Mouse (Mus musculus) neural tube, embryonic 11.5 days (tissue): ENCODE data around the gene Micu1. TPM values are rescaled to one million over a fixed set of nuclear protein-coding genes. Genes with fewer than 3 reads are reported as not detected.

ENCODE experiments used
- ATAC-seq: fragments of 200-750 bp; cut with Nextera tagmentation; 2 replicates; pipeline ENCODE4 v1.8.0; 2017; ENCODE audit warnings: moderate number of reproducible peaks, mild to moderate bottlenecking, moderate TSS enrichment, moderate library complexity; ENCODE audit not compliant: insufficient read depth, low FRiP score, low TSS enrichment
- DNase-seq: peaks from one replicate; pipeline ENCODE4 v3.0.0-alpha.2; 2015; ENCODE audit warnings: low spot score
- H3K27ac ChIP-seq: fragments of 300-500 bp; sonication (generic); 2 replicates; pipeline ENCODE4 v1.5.1; 2014; ENCODE audit warnings: low read depth, mild to moderate bottlenecking, low read length
- H3K27me3 ChIP-seq: fragments of 300-500 bp; sonication (generic); 2 replicates; pipeline ENCODE4 v1.6.1; 2014; ENCODE audit warnings: mild to moderate bottlenecking, low read length, mixed read lengths; ENCODE audit not compliant: control insufficient read depth, insufficient read depth
- H3K36me3 ChIP-seq: fragments of 300-500 bp; sonication (generic); 2 replicates; pipeline ENCODE4 v1.6.1; 2014; ENCODE audit warnings: mild to moderate bottlenecking, low read length, moderate library complexity, mixed read lengths; ENCODE audit not compliant: control insufficient read depth, insufficient read depth
- H3K4me1 ChIP-seq: fragments of 300-500 bp; sonication (generic); 2 replicates; pipeline ENCODE4 v1.6.1; 2014; ENCODE audit warnings: low read length, mixed read lengths; ENCODE audit not compliant: control insufficient read depth, insufficient read depth
- H3K4me2 ChIP-seq: fragments of 300-500 bp; sonication (generic); 2 replicates; pipeline ENCODE4 v1.6.1; 2014; ENCODE audit warnings: low read depth, mild to moderate bottlenecking, moderate library complexity
- H3K4me3 ChIP-seq: fragments of 300-500 bp; sonication (generic); 2 replicates; pipeline ENCODE4 v1.5.1; 2014; ENCODE audit warnings: low read depth, low read length
- H3K9ac ChIP-seq: fragments of 300-500 bp; sonication (generic); 2 replicates; pipeline ENCODE4 v1.6.1; 2014; ENCODE audit warnings: mild to moderate bottlenecking, low read length
- H3K9me3 ChIP-seq: fragments of 300-500 bp; sonication (generic); 2 replicates; pipeline ENCODE4 v1.6.1; 2016; ENCODE audit warnings: low read length; ENCODE audit not compliant: control insufficient read depth
- WGBS: fragments of 180-500 bp; shearing (Covaris S2); extraction: QIAGEN DNeasy Blood & Tissue Kit; methylation state at CpG from one replicate; pipeline ENCODE4 v1.1.7; 2014; 5-methylcytosine and 5-hydroxymethylcytosine counted together
- polyA plus RNA-seq: library from polyadenylated mRNA; unstranded; fragments of >200 nt; fragmentation: Nextera tagmentation; extraction: Ambion mirVana; gene quantifications from 2 replicates; pipeline ENCODE4 v1.2.1, GENCODE M21; 2014

Micu1 gene
- polyA plus RNA-seq, 1 experiment from 2014 or later, result 68.0 TPM

DNA sequence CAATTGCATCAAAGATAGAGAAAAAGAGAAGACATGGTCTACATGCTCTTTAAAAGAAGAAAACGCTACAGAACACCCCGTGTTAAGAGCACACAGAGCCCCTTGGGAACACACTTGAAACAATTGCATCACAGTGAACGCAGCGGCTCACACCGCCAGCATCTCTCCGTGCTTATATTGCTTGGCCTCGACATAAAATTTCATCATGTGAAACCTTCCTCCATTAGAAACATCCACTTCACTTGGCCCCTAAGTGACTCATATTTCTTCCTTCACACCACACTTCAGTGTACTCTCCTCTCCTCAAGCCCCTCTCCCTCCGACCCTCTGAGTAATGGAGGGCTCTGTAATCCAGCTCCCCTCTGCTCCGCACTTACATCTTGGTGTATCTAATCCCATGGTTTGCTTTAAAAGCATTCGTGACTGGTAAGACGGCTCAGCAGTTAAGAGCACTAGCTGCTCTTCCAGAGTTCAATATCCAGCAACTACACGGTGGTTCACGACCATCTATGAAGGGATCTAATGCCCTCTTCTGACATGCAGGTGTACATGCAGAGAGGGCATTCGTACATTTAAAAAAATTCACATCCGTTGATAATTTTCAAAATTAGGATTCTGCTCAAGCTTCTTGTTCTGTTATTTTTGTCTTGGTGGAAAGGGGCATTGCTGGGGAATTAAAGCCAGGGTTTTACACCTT lies 175.3 kb downstream of the Micu1 start:
- Histone ChIP-seq H3K4me3 (no peak overlapping the region), H3K27ac (no peak overlapping the region), H3K27me3 (no peaks in the 10 kb centered on the region), H3K9me3 (no peaks in the 10 kb centered on the region), H3K4me2 (no peak overlapping the region), H3K36me3 (no peaks in the 10 kb centered on the region), H3K4me1 (peaks cover 4% of the 10 kb centered on the region; the same call in 1 of the 2 replicates), H3K9ac (no peak overlapping the region)
- ATAC-seq, result no peak
- WGBS, result 75% methylated on average over 15 of the region's 15 CpGs
- DNase-seq, result no peak

DNA sequence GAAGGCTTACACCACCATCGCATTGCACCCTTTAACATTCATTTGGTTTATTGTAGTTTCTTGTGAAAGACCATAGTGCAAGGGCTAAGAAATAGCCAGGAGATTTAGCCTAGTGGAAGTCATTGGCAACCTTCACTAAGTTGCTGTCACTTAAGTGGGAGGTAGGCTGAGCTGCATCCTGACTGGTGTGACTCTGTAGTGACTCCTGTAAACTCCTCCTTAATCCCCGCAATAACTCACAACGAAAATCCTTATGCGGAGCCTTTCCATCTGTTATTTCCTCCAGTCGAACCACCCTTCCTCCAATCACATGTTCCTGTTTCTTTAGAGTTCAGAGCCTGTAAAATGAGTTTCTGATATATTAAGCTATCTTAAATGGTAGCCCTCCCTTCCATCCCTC lies 176.5 kb downstream of the Micu1 start:
- Histone ChIP-seq H3K27ac (no peak overlapping the region), H3K27me3 (no peaks in the 10 kb centered on the region), H3K9ac (peak overlapping the region; percentile 99; the same call in 1 of the 2 replicates), H3K4me2 (peak overlapping the region; percentile 74), H3K4me1 (peaks cover 4% of the 10 kb centered on the region; the same call in 1 of the 2 replicates), H3K4me3 (peak overlapping the region; percentile 89), H3K36me3 (no peaks in the 10 kb centered on the region), H3K9me3 (no peaks in the 10 kb centered on the region)
- WGBS, result 25% methylated on average over 5 of the region's 5 CpGs
- ATAC-seq (no peak), DNase-seq (no peak)

DNA sequence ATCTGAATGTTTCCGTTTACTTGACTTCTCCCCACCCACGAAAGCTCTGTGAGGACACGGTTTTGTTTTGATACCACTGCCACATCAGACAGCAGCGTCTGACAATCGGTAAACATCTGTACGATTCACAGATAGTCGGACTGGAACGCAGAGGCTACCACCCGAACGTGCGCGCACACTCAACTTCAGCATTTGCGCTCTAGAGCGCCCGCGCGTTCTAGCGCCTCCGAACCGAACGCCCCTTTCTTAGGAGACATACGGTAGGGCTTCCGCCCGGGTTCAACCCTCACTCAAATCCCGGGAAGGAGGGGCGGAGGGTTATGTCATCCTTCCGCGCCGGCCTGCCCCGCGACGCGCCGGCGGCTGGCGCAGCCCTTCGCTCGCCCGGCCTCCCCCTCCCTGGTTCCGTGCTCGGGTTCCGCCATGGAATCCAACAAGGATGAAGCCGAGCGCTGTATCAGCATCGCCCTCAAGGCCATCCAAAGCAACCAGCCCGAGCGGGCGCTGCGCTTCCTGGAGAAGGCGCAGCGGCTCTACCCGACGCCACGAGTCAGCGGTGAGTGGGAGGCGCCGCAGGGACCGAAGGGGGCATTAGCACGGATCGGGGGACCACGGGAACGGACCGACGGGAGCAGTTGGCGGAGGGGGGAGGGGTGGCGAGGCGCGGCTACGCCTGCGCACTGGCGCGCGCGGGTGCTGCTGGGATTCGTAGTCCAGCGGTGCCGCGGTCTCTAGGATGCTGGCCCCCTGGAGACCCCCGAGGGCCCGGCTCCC lies 177.2 kb downstream of the Micu1 start, which contains the start of gene Dnajb12:
Dnajb12 (plus strand) TSS at position 302 of the 774 bp plus-strand sequence.
- ATAC-seq, result peak; percentile 92
- H3K27ac ChIP-seq, result peak within 1 kb of the TSS; percentile 99

DNA sequence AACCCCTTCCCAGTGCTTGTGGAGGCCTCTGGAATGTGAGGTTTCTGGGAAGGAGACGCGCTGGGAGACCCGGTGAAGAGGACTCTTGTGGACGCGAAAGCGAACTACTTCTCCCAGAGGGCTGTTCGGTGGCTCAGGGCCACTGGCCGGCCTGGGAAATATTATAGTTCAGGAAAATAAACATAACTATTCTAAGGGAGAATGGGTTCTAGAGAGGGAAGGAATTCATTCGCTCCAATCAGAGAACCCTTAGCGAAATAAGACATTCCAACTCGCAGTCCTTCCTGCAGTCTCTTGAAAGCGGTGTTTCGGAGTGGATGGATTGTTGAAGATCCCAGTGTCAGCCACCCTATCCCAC lies 177.7 kb downstream of the Micu1 start:
- Histone ChIP-seq H3K4me3 (peak overlapping the region; percentile 89), H3K27ac (peak overlapping the region; percentile 99), H3K36me3 (no peaks in the 10 kb centered on the region), H3K27me3 (no peaks in the 10 kb centered on the region), H3K9me3 (no peaks in the 10 kb centered on the region), H3K4me2 (peak overlapping the region; percentile 74), H3K4me1 (peaks cover 4% of the 10 kb centered on the region; the same call in 1 of the 2 replicates), H3K9ac (peak overlapping the region; percentile 99)
- ATAC-seq (peak; percentile 64), DNase-seq (no peak)
- 1% methylated on average over 13 of the region's 13 CpGs for WGBS

More for the DNA sequence above, 177.2 kb downstream of the Micu1 start, which contains the start of gene Dnajb12:
- Histone ChIP-seq H3K4me1 (peaks cover 4% of the 10 kb centered on the region; the same call in 1 of the 2 replicates), H3K4me2 (peak within 1 kb of the TSS; percentile 74), H3K4me3 (peak within 1 kb of the TSS; percentile 89), H3K9ac (peak within 1 kb of the TSS; percentile 99), H3K36me3 (no peaks in the 10 kb centered on the region), H3K27me3 (no peaks in the 10 kb centered on the region), H3K9me3 (no peaks in the 10 kb centered on the region)
- peak; percentile 94 for DNase-seq
- WGBS, result under 1% methylated on average over 79 of the region's 80 CpGs

DNA sequence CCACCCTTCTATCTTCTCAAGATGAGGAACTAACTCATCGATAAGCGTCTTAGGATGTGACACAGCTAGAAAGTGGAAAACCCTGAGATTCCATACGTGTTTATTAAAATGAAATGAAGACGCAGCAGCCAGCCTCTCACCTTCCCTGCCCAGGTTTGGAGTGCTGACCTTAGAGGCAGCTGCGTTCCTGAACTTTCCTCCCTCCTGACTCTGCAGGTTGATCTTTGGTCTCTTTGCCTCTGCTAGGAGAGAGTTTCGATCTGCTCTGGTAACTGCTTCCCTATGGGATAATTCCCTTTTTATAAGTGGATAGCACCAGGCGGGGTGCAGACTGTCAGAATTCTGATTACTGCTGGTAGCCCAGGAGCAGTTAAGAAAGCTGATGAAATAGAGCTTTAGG lies 178.6 kb downstream of the Micu1 start:
- Histone ChIP-seq H3K9ac (no peak overlapping the region), H3K4me3 (peak overlapping the region; percentile 89; the same call in 1 of the 2 replicates), H3K4me2 (peak overlapping the region; percentile 74), H3K4me1 (peaks cover 4% of the 10 kb centered on the region; the same call in 1 of the 2 replicates), H3K27ac (no peak overlapping the region), H3K36me3 (no peaks in the 10 kb centered on the region), H3K9me3 (no peaks in the 10 kb centered on the region), H3K27me3 (no peaks in the 10 kb centered on the region)
- DNase-seq (no peak), ATAC-seq (no peak)
- WGBS, result 89% methylated on average over 7 of the region's 7 CpGs

DNA sequence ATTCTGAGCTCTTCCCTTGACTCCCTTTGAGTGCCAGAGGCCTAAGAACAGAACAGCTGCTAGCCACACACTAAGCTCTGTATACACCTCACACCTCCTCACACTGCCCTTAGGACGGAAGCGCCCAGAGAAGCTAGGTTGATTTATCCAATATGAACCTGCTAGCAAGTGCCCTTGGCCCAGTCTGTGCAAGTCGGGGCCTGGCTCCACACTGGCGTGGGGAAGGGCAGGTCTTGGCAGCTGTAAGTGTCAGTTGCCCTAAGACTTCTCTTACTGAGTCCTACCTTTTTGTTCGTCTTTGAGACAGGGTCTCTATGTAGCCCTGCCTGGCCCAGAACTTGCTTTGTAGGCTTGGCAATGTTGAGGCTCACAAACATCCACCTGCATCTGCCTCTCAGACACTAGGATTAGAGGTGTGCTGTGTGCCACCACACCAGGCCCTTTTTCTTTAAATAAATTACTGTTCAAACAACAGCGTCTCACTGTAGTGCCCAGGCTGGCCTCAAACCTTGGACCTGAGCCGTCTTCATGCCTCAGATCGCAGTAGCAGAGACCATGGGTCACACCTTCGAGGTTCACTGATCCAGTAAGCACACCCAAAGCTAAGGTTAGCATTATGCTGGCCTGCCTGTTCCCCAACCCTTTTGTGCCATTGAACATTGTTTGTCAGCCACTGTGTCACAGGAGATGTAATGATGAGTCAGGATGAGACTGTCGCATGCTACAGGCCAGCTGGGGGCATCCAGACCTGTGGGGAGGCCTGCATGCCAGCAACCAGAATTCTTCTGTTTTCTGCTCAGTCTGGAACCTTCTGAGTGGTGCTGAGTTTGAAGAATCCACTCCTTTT lies 182.3 kb downstream of the Micu1 start:
- no peaks in the 10 kb centered on the region for H3K9me3 ChIP-seq
- no peak overlapping the region for H3K9ac ChIP-seq
- DNase-seq, result no peak
- H3K4me1 ChIP-seq, result peaks cover 4% of the 10 kb centered on the region; the same call in 1 of the 2 replicates
- WGBS, result 91% methylated on average over 10 of the region's 10 CpGs
- H3K27ac ChIP-seq, result no peak overlapping the region
- H3K27me3 ChIP-seq, result no peaks in the 10 kb centered on the region
- H3K36me3 ChIP-seq, result no peaks in the 10 kb centered on the region
- H3K4me3 ChIP-seq, result no peak overlapping the region
- H3K4me2 ChIP-seq, result no peak overlapping the region
- ATAC-seq, result no peak

DNA sequence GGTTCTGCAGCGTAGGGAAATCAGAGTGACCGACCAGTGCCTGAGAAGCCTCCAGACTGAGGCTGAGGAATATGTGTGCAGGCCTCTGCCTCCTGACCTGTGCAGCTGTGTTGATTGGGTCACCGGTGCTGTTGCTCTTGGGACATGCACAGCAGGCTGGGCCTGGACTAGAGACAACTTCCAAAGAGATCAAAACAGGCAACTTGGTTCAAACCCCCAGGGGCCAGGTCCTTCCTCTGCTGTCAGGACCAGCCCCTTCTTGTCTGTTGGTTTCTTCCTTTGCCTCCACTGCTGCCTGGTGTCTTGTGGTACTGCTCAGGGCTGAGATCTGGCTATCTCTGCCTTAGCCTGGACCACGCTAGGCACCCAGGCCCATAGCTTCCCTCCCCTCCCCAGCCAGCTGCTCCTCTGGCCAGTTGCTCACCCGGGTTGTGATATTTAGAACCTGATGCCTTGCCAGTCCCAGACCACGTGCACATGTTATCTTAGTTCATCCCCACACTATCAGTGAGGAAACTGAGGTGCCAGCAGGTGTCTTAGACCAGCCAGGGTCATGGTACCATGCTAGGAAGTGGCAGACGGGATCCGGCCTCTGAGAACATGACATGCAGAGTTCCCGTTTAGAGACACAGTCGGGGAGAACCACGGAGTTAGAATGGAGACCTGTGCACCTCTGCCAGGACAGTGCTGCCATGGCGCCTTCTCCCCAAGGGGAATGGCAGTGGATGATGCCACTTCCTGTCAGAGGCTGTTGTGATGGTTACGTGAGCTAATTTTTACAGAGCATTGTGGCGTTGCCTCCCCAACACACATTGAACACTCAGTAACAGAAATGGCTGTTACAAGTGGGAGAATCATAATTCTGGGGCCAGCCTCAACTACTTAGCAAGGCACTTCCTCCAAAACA lies 183.2 kb downstream of the Micu1 start:
- Histone ChIP-seq H3K27ac (no peak overlapping the region), H3K36me3 (no peaks in the 10 kb centered on the region), H3K4me2 (no peak overlapping the region), H3K27me3 (no peaks in the 10 kb centered on the region), H3K4me1 (peaks cover 4% of the 10 kb centered on the region; the same call in 1 of the 2 replicates), H3K4me3 (no peak overlapping the region), H3K9me3 (no peaks in the 10 kb centered on the region), H3K9ac (no peak overlapping the region)
- ATAC-seq, result no peak
- WGBS, result 92% methylated on average over 14 of the region's 14 CpGs
- DNase-seq, result no peak
